Mouse (Mus musculus) intestine, embryonic 14.5 days (tissue): Measurements from ENCODE around the gene Mcm10. TPM values are rescaled to one million over a fixed set of nuclear protein-coding genes. Genes with fewer than 3 reads are reported as not detected.

Experiments
- ATAC-seq: fragments of 200-750 bp; cut with Nextera tagmentation; replicated peaks from 2 replicates; pipeline ENCODE4 v1.8.0; 2017; ENCODE audit warnings: low read depth, moderate number of reproducible peaks, moderate TSS enrichment, moderate library complexity; ENCODE audit not compliant: low FRiP score, low TSS enrichment
- DNase-seq: peaks from one replicate; pipeline ENCODE4 v3.0.0-alpha.2; 2018; ENCODE audit warnings: low spot score
- H3K27ac ChIP-seq: fragments of 300-500 bp; sonication (generic); 2 replicates; pipeline ENCODE4 v1.5.1; 2014; ENCODE audit warnings: low read depth, mild to moderate bottlenecking, control low read depth
- H3K27me3 ChIP-seq: fragments of 300-500 bp; sonication (generic); replicated peaks from 2 replicates; pipeline ENCODE4 v1.6.1; 2014; ENCODE audit warnings: low read length, control low read depth; ENCODE audit not compliant: control insufficient read depth, insufficient read depth
- H3K36me3 ChIP-seq: fragments of 300-500 bp; sonication (generic); 2 replicates; pipeline ENCODE4 v1.6.1; 2014; ENCODE audit warnings: low read length, control low read depth; ENCODE audit not compliant: control insufficient read depth, insufficient read depth
- H3K4me1 ChIP-seq: fragments of 300-500 bp; sonication (generic); replicated peaks from 2 replicates; pipeline ENCODE4 v1.6.1; 2014; ENCODE audit warnings: low read length, control low read depth, mixed read lengths; ENCODE audit not compliant: control insufficient read depth, insufficient read depth
- H3K4me2 ChIP-seq: fragments of 300-500 bp; sonication (generic); 2 replicates; pipeline ENCODE4 v1.6.1; 2014; ENCODE audit warnings: low read length
- H3K4me3 ChIP-seq: fragments of 300-500 bp; sonication (generic); 2 replicates; pipeline ENCODE4 v1.5.1; 2014; ENCODE audit warnings: low read depth, low read length, control low read depth, mixed read lengths
- H3K9ac ChIP-seq: fragments of 300-500 bp; sonication (generic); 2 replicates; pipeline ENCODE4 v1.6.1; 2014; ENCODE audit warnings: mild to moderate bottlenecking, low read length
- H3K9me3 ChIP-seq: fragments of 300-500 bp; sonication (generic); 2 replicates; pipeline ENCODE4 v1.6.1; 2016; ENCODE audit warnings: low read length, control low read depth; ENCODE audit not compliant: control insufficient read depth
- WGBS: fragments of 180-500 bp; shearing (Covaris S2); extraction: QIAGEN DNeasy Blood & Tissue Kit; methylation state at CpG from one replicate; pipeline ENCODE4 v1.1.7; 2014; 5-methylcytosine and 5-hydroxymethylcytosine counted together
- polyA plus RNA-seq: library from polyadenylated mRNA; unstranded; fragments of >200 nt; fragmentation: Nextera tagmentation; extraction: Ambion mirVana; gene quantifications from 2 replicates; pipeline ENCODE4 v1.2.1, GENCODE M21; 2014

Gene Mcm10
- polyA plus RNA-seq, 1 experiment from 2014 or later, result 44.8 TPM

DNA sequence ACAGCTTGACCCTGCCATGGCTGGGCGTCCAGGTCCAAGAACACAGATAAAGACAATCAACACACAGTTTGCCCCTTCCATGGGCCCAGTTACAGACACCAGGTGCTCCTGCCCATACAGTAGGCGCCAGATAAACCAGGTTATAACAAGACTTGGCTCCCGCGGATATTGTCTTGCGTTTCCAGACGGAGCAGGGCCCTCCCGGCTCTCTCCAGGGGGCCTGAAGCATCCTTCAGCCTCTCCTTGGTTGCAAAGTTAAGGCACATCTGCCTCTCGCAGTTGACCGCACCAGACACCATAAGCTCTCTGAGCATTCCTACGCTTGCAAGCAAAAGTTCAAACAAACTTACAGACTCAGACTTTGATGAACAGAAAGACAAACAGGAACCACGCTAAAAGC, 71.7 kb downstream of the Mcm10 start:
- ATAC-seq (no peak), DNase-seq (no peak)
- Histone ChIP-seq H3K9me3 (0 out of 2 replicates have a peak, but pooled peaks cover 7% of the 10 kb centered on the region), H3K4me2 (no peak overlapping the region), H3K36me3 (peaks cover 12% of the 10 kb centered on the region; the same call in 1 of the 2 replicates), H3K4me1 (no peaks in the 10 kb centered on the region), H3K9ac (no peak overlapping the region), H3K27ac (no peak overlapping the region), H3K4me3 (no peak overlapping the region), H3K27me3 (no peaks in the 10 kb centered on the region)
- WGBS, result 90% methylated on average over 11 of the region's 11 CpGs

Other genes with a start within 250 kb of the Mcm10 start
- 85.8 and 88.9 TPM in 2 replicates for gene Sephs1, start 131.2 kb downstream of the Mcm10 start, polyA plus RNA-seq
- 62.3 and 62.9 TPM in 2 replicates for gene Phyh, start 93.8 kb downstream of the Mcm10 start, polyA plus RNA-seq
- gene Ucma, start 36.7 kb downstream of the Mcm10 start, polyA plus RNA-seq, result not detected in 2 replicates
- gene Optn, start 51.3 kb upstream of the Mcm10 start, polyA plus RNA-seq, result 7.3 and 8.2 TPM in 2 replicates
- gene Ccdc3, start 125.0 kb upstream of the Mcm10 start, polyA plus RNA-seq, result 10.2 and 11.0 TPM in 2 replicates